Mouse (Mus musculus) C2C12 (cell line): ENCODE results near the gene Slc38a2. TPM values are rescaled to one million over a fixed set of nuclear protein-coding genes. Genes with fewer than 3 reads are reported as not detected.

Source experiments
- H3K27me3 ChIP-seq: one replicate; pipeline ENCODE4 v1.6.1; 2011; ENCODE audit not compliant: control insufficient read depth, insufficient read depth, insufficient read length
- H3K36me3 ChIP-seq: one replicate; pipeline ENCODE4 v1.6.1; 2011; ENCODE audit not compliant: control insufficient read depth, insufficient read depth
- H3K4me3 ChIP-seq: one replicate; pipeline ENCODE4 v1.5.1; 2011; ENCODE audit warnings: mild to moderate bottlenecking, control low read depth; ENCODE audit not compliant: poor library complexity, insufficient read depth, severe bottlenecking
- H3K79me2 ChIP-seq: one replicate; pipeline ENCODE4 v1.6.1; 2011; ENCODE audit not compliant: control insufficient read depth, insufficient read depth
- H3K79me3 ChIP-seq: one replicate; pipeline ENCODE4 v1.6.1; 2011; ENCODE audit warnings: low read depth, control low read depth
- H3ac ChIP-seq: one replicate; pipeline ENCODE3; 2011; ENCODE audit warnings: low read depth; ENCODE audit not compliant: control insufficient read depth, insufficient read length
- CEBPB ChIP-seq: IDR thresholded peaks from one replicate; pipeline ENCODE4 v1.6.1; 2011; ENCODE audit warnings: low read depth, mild to moderate bottlenecking, control low read depth, moderate library complexity
- CTCF ChIP-seq: IDR thresholded peaks from one replicate; pipeline ENCODE4 v1.5.1; 2011; ENCODE audit not compliant: control insufficient read depth, insufficient read depth, insufficient read length
- FOSL1 ChIP-seq: IDR thresholded peaks from one replicate; pipeline ENCODE4 v1.8.0; 2011; ENCODE audit warnings: mild to moderate bottlenecking, low read length; ENCODE audit not compliant: poor library complexity, insufficient read depth, severe bottlenecking
- MAX ChIP-seq: IDR thresholded peaks from one replicate; pipeline ENCODE4 v1.6.1; 2011; ENCODE audit warnings: mild to moderate bottlenecking, control low read depth
- MYOD1 ChIP-seq: IDR thresholded peaks from one replicate; pipeline ENCODE4 v1.6.1; 2011; ENCODE audit warnings: low read depth; ENCODE audit not compliant: control insufficient read depth, insufficient read length
- MYOG ChIP-seq: IDR thresholded peaks from one replicate; pipeline ENCODE4 v1.6.1; 2011; ENCODE audit not compliant: control insufficient read depth, insufficient read length; ENCODE audit errors: extremely low read depth
- USF1 ChIP-seq: IDR thresholded peaks from one replicate; pipeline ENCODE4 v1.6.1; 2011; ENCODE audit warnings: low read depth, mild to moderate bottlenecking, control low read depth, moderate library complexity
- polyA plus RNA-seq: library from polyadenylated mRNA; unstranded; fragments of >200 nt; fragmentation: generic; extraction: Trizol; gene quantifications from one replicate; pipeline ENCODE4 v1.2.1, GENCODE M21; 2012; ENCODE audit warnings: missing spikeins

The Slc38a2 gene
- polyA plus RNA-seq, 1 experiment: 99.9 TPM

DNA sequence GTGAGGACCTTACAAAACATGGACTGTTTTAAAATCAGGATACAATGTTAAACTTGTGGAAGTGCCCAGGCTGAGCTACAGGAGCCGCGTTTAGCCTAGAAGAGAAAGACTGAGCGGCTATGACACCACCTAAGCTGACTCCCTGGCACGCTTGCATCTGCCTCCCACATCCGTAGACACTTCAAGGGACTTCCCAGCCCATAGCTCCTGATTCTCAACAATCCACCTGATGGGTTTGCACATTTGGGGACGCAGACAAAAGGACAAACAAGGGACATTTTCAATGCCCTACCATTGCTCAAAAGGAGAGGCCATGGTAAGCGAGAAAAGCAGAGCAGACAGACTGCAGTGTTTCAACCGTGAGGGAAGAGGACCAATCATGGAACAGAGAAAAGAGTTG, 59.9 kb downstream of the Slc38a2 start:
- Histone ChIP-seq H3K79me3 (peaks cover 65% of the 10 kb centered on the region), H3K4me3 (no peak overlapping the region), H3K36me3 (peaks cover 27% of the 10 kb centered on the region), H3K79me2 (peaks cover 74% of the 10 kb centered on the region), H3K27me3 (no peaks in the 10 kb centered on the region), H3ac (peak overlapping the region; percentile 19)
- TF ChIP-seq USF1 (no peak), MAX (no peak), CTCF (no peak), MYOD1 (no peak), CEBPB (no peak)

DNA sequence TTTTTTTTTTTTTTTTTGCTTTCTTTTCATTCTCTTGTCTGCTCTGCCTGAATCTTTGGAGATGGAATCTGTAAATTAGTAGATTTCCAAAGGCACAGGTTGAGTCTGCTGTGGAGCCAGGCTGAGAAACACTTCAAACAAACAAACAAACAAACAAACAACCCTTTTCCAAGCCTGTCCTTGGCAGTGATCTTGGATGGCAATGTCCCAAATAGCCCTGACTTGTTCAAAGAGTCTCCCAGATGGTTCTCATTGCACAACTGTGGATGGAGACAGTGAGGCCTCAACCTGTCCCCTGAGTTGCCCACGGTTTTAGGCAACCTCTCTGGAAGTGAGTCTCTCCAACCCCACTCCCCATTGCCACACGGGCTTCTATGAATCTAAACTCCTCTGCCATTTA, 60.9 kb downstream of the Slc38a2 start:
- no peak for TF ChIP-seq USF1
- TF ChIP-seq CEBPB: peak; percentile 41
- no peak for TF ChIP-seq MYOD1
- TF ChIP-seq MYOG: no peak
- TF ChIP-seq CTCF: no peak
- Histone ChIP-seq H3K36me3 (peaks cover 27% of the 10 kb centered on the region), H3K79me2 (peaks cover 81% of the 10 kb centered on the region), H3K27me3 (no peaks in the 10 kb centered on the region), H3K4me3 (no peak overlapping the region), H3K79me3 (peaks cover 71% of the 10 kb centered on the region), H3ac (no peak overlapping the region)

DNA sequence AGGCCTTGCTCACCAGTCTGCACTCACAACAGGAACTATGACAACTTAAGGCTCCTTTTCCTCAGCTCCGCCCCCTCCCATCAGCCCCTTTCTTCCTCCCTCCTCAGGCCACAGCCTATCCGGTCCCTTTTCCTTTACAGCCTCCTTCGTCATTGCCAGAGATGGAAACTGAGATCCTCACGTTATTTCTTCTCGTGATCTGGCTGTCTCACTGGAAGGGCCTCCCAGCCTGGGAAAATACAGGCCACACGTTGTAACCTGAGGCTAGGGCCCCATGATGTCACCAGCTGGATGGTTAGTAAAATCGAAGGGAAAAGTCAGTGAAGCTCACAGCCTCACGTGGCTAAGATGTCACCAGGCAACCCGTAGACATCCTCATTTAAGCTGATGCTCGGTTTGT, 61.4 kb downstream of the Slc38a2 start:
- Histone ChIP-seq H3K79me2 (peaks cover 86% of the 10 kb centered on the region), H3K4me3 (no peak overlapping the region), H3K79me3 (peaks cover 76% of the 10 kb centered on the region), H3K36me3 (peaks cover 30% of the 10 kb centered on the region), H3K27me3 (no peaks in the 10 kb centered on the region), H3ac (no peak overlapping the region)
- TF ChIP-seq CTCF (no peak), CEBPB (no peak), FOSL1 (no peak), MYOG (no peak), MYOD1 (no peak), USF1 (peak; percentile 85), MAX (peak; percentile 63)

Other genes with a start within 250 kb of the Slc38a2 start
- 31.5 TPM for gene Scaf11, start 238.9 kb downstream of the Slc38a2 start, polyA plus RNA-seq
- gene Slc38a1, start 56.8 kb downstream of the Slc38a2 start, polyA plus RNA-seq: 31.8 TPM